Mouse (Mus musculus): ENCODE results near the gene Mitf. TPM values are rescaled to one million over a fixed set of nuclear protein-coding genes. Genes with fewer than 3 reads are reported as not detected.

The Mitf gene
- total and polyA plus RNA-seq, 2 experiments from 2014 or later, result 1.8 to 3.1 TPM

DNA sequence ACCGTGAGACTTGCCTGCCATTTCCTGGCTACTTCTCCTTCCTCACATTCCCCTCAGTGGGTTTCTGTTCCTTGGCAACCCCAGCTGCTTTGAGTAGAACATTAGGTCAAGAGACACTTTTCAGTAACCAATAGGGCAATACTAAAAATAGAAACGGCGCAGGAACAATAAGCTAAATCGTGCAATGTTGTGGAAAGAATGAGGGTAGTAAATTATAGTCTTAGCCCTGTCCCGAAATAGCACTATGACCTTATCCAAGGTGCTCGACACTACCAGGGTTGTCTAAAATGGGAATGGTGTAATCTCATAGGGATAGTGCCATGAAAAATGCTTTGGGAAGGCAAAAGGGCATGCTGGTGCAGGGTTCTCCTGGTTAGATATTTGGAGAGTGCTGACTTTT lies 70.6 kb downstream of the Mitf start:
- no peak for TF ChIP-seq CTCF (IDR thresholded peaks at IDR 0.05; ENCODE audit: low read depth)
- no peak overlapping the region for H3K4me2 ChIP-seq (ENCODE audit: low read depth)
- no peaks in the 10 kb centered on the region for H3K36me3 ChIP-seq (ENCODE audit: insufficient read depth)
- 67% methylated on average over 6 of the region's 6 CpGs for WGBS
- no peaks in the 10 kb centered on the region for H3K27me3 ChIP-seq (ENCODE audit: insufficient read depth, low read length)
- H3K27ac ChIP-seq (ENCODE audit: low read depth, low read length), result no peak overlapping the region
- H3K9ac ChIP-seq, result no peak overlapping the region
- no peaks in the 10 kb centered on the region for H3K4me1 ChIP-seq (ENCODE audit: insufficient read depth)
- no peak for ATAC-seq
- H3K9me3 ChIP-seq (ENCODE audit: low read length), result no peaks in the 10 kb centered on the region
- no peak for DNase-seq
- H3K4me3 ChIP-seq (ENCODE audit: low read depth, low read length), result no peak overlapping the region

GRCm38 (mm10) chr6:97880363-97880762 lies 73.5 kb downstream of the Mitf start:
- Histone ChIP-seq H3K9ac (no peak overlapping the region), H3K4me3 (ENCODE audit: low read depth, low read length) (no peak overlapping the region), H3K27ac (ENCODE audit: low read depth, low read length) (no peak overlapping the region), H3K4me2 (ENCODE audit: low read depth) (no peak overlapping the region), H3K9me3 (ENCODE audit: low read length) (no peaks in the 10 kb centered on the region), H3K27me3 (ENCODE audit: insufficient read depth, low read length) (no peaks in the 10 kb centered on the region), H3K36me3 (ENCODE audit: insufficient read depth) (no peaks in the 10 kb centered on the region), H3K4me1 (ENCODE audit: insufficient read depth) (no peaks in the 10 kb centered on the region)
- no peak for ATAC-seq
- TF ChIP-seq CTCF (IDR thresholded peaks at IDR 0.05; ENCODE audit: low read depth), result no peak
- DNase-seq, result no peak
- 87% methylated on average over 5 of the region's 5 CpGs for WGBS

GRCm38 (mm10) chr6:97881935-97882334 lies 75.1 kb downstream of the Mitf start:
- Histone ChIP-seq H3K4me2 (ENCODE audit: low read depth) (no peak overlapping the region), H3K27ac (ENCODE audit: low read depth, low read length) (no peak overlapping the region), H3K27me3 (ENCODE audit: insufficient read depth, low read length) (no peaks in the 10 kb centered on the region), H3K9ac (no peak overlapping the region), H3K36me3 (ENCODE audit: insufficient read depth) (no peaks in the 10 kb centered on the region), H3K4me3 (ENCODE audit: low read depth, low read length) (no peak overlapping the region), H3K4me1 (ENCODE audit: insufficient read depth) (no peaks in the 10 kb centered on the region), H3K9me3 (ENCODE audit: low read length) (no peaks in the 10 kb centered on the region)
- 62% methylated on average over 3 of the region's 3 CpGs for WGBS
- TF ChIP-seq CTCF (IDR thresholded peaks at IDR 0.05; ENCODE audit: low read depth), result no peak
- DNase-seq (no peak), ATAC-seq (no peak)

DNA sequence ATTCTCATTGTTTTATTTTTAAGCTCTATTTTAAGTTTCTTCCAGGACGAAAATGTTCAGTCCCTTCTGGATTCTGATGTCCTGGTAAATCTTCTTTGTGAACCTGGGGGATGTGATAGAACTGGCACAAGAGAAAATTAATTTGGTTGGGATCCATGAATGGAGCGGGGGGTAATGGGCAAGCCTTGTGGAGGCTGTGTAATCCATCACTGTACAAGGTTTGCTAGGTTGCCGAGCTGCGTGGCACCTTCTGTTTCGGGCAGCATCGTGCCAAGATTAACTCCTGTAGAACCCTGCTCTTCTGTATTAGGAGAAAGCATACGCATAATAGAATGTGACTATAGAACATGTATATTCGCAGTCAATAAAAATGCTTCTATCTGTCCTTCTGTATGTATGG lies 76.1 kb downstream of the Mitf start:
- Histone ChIP-seq H3K4me3 (ENCODE audit: low read depth, low read length) (no peak overlapping the region), H3K4me2 (ENCODE audit: low read depth) (no peak overlapping the region), H3K27me3 (ENCODE audit: insufficient read depth, low read length) (no peaks in the 10 kb centered on the region), H3K4me1 (ENCODE audit: insufficient read depth) (no peaks in the 10 kb centered on the region), H3K36me3 (ENCODE audit: insufficient read depth) (no peaks in the 10 kb centered on the region), H3K9ac (no peak overlapping the region), H3K9me3 (ENCODE audit: low read length) (no peaks in the 10 kb centered on the region), H3K27ac (ENCODE audit: low read depth, low read length) (no peak overlapping the region)
- ATAC-seq, result no peak
- no peak for DNase-seq
- WGBS, result 62% methylated on average over 8 of the region's 8 CpGs
- TF ChIP-seq CTCF (IDR thresholded peaks at IDR 0.05; ENCODE audit: low read depth), result no peak

DNA sequence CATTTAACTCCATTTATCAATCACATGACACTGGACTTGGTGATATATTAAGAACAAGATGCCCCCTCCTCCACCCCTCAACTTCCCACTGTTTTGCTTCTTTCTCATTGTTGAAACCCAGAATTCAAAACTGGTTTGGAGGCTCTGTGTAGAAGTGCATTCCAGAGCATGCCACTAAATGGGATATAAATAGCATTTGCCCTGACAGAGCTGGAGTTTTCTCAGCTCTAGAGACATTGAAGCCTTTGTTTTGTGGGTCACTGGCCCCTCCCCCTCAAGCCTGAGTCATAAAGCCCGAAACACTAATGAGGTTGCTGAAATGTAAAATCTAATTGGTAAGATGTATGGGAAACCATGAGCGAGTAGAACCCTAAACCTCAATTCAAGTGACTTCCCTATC lies 76.6 kb downstream of the Mitf start:
- ATAC-seq (no peak), DNase-seq (no peak)
- TF ChIP-seq CTCF (IDR thresholded peaks at IDR 0.05; ENCODE audit: low read depth), result no peak
- Histone ChIP-seq H3K9ac (no peak overlapping the region), H3K9me3 (ENCODE audit: low read length) (no peaks in the 10 kb centered on the region), H3K27me3 (ENCODE audit: insufficient read depth, low read length) (no peaks in the 10 kb centered on the region), H3K4me2 (ENCODE audit: low read depth) (no peak overlapping the region), H3K27ac (ENCODE audit: low read depth, low read length) (no peak overlapping the region), H3K36me3 (ENCODE audit: insufficient read depth) (no peaks in the 10 kb centered on the region), H3K4me3 (ENCODE audit: low read depth, low read length) (no peak overlapping the region), H3K4me1 (ENCODE audit: insufficient read depth) (no peaks in the 10 kb centered on the region)
- 11% methylated on average over 2 of the region's 2 CpGs for WGBS

GRCm38 (mm10) chr6:97884971-97885370 lies 78.1 kb downstream of the Mitf start:
- Histone ChIP-seq H3K27ac (ENCODE audit: low read depth, low read length) (no peak overlapping the region), H3K4me2 (ENCODE audit: low read depth) (no peak overlapping the region), H3K4me1 (ENCODE audit: insufficient read depth) (no peaks in the 10 kb centered on the region), H3K27me3 (ENCODE audit: insufficient read depth, low read length) (no peaks in the 10 kb centered on the region), H3K36me3 (ENCODE audit: insufficient read depth) (no peaks in the 10 kb centered on the region), H3K9me3 (ENCODE audit: low read length) (no peaks in the 10 kb centered on the region), H3K9ac (no peak overlapping the region), H3K4me3 (ENCODE audit: low read depth, low read length) (no peak overlapping the region)
- no peak for DNase-seq
- WGBS, result 91% methylated on average over 4 of the region's 4 CpGs
- no peak for ATAC-seq
- no peak for TF ChIP-seq CTCF (IDR thresholded peaks at IDR 0.05; ENCODE audit: low read depth)

DNA sequence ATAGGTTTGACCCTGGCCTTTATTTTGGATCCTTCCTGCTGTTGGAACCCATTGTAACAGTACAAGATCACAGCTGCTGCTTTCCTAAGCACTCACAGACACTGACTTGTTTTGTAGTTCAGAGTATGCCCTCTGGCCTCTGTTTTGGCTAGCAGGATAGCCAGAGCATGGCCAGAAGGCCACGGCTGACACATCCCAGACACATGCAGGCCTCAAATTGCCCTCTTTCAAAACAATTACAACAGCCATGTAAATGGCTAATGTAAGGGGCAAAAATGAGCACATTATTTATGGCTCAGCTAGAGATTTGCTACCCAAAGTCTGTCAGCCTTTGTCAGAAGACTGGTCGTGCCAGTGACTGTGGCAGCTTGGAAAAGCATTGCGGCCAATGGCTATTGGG lies 78.8 kb downstream of the Mitf start:
- TF ChIP-seq CTCF (IDR thresholded peaks at IDR 0.05; ENCODE audit: low read depth), result no peak
- no peaks in the 10 kb centered on the region for H3K27me3 ChIP-seq (ENCODE audit: insufficient read depth, low read length)
- DNase-seq, result no peak
- 75% methylated on average over 3 of the region's 3 CpGs for WGBS
- no peaks in the 10 kb centered on the region for H3K4me1 ChIP-seq (ENCODE audit: insufficient read depth)
- ATAC-seq, result no peak
- H3K9ac ChIP-seq, result no peak overlapping the region
- H3K4me3 ChIP-seq (ENCODE audit: low read depth, low read length), result no peak overlapping the region
- H3K36me3 ChIP-seq (ENCODE audit: insufficient read depth), result no peaks in the 10 kb centered on the region
- H3K27ac ChIP-seq (ENCODE audit: low read depth, low read length), result no peak overlapping the region
- H3K9me3 ChIP-seq (ENCODE audit: low read length), result no peaks in the 10 kb centered on the region
- no peak overlapping the region for H3K4me2 ChIP-seq (ENCODE audit: low read depth)

- DNase-seq, result no peak
These were observed 81.0 kb downstream of the Mitf start for GRCm38 (mm10) chr6:97887893-97888292.

More at GRCm38 (mm10) chr6:97887893-97888292, 81.0 kb downstream of the Mitf start:
- Histone ChIP-seq H3K36me3 (ENCODE audit: insufficient read depth) (no peaks in the 10 kb centered on the region), H3K4me2 (ENCODE audit: low read depth) (no peak overlapping the region), H3K4me1 (ENCODE audit: insufficient read depth) (no peaks in the 10 kb centered on the region), H3K9ac (no peak overlapping the region), H3K9me3 (ENCODE audit: low read length) (no peaks in the 10 kb centered on the region), H3K27ac (ENCODE audit: low read depth, low read length) (no peak overlapping the region), H3K27me3 (ENCODE audit: insufficient read depth, low read length) (no peaks in the 10 kb centered on the region), H3K4me3 (ENCODE audit: low read depth, low read length) (no peak overlapping the region)
- WGBS, result 91% methylated on average over 4 of the region's 4 CpGs
- no peak for ATAC-seq
- TF ChIP-seq CTCF (IDR thresholded peaks at IDR 0.05; ENCODE audit: low read depth), result no peak

Data from forebrain, postnatal 0 days (tissue).